Mouse (Mus musculus) liver, adult 2 months (tissue): ENCODE measurements around the gene C130074G19Rik. TPM values are rescaled to one million over a fixed set of nuclear protein-coding genes. Genes with fewer than 3 reads are reported as not detected.
A peak's percentile ranks its signal among the peaks of the same experiment; 100 is the strongest.

ENCODE experiments used
- DNase-seq: peaks from one replicate; pipeline ENCODE4 v3.0.0-alpha.2; 2011; ENCODE audit warnings: low read depth, low spot score; ENCODE audit errors: extremely low read depth
- H3K27ac ChIP-seq: fragments of 200-500 bp; replicated peaks from 2 replicates; pipeline ENCODE4 v1.5.1; 2012; ENCODE audit warnings: low read depth, mild to moderate bottlenecking, control low read depth, inconsistent platforms, low read length; ENCODE audit not compliant: insufficient read depth
- H3K27me3 ChIP-seq: fragments of 200-500 bp; 2 replicates; pipeline ENCODE4 v1.6.1; 2012; ENCODE audit warnings: mild to moderate bottlenecking, moderate library complexity, low read length, inconsistent platforms; ENCODE audit not compliant: control insufficient read depth, insufficient read depth
- H3K36me3 ChIP-seq: fragments of 200-500 bp; 2 replicates; pipeline ENCODE4 v1.6.1; 2012; ENCODE audit warnings: low read length, inconsistent platforms; ENCODE audit not compliant: control insufficient read depth, insufficient read depth
- H3K4me1 ChIP-seq: fragments of 200-500 bp; 2 replicates; pipeline ENCODE4 v1.6.1; 2011; ENCODE audit warnings: low read length; ENCODE audit not compliant: control insufficient read depth, insufficient read depth
- H3K4me3 ChIP-seq: fragments of 200-500 bp; 2 replicates; pipeline ENCODE4 v1.5.1; 2011; ENCODE audit warnings: low read depth, mild to moderate bottlenecking, control low read depth, low read length, moderate library complexity; ENCODE audit not compliant: insufficient read depth
- H3K79me2 ChIP-seq: fragments of 200-500 bp; 2 replicates; pipeline ENCODE4 v1.6.1; 2012; ENCODE audit warnings: inconsistent platforms, mild to moderate bottlenecking, low read length, moderate library complexity; ENCODE audit not compliant: control insufficient read depth, insufficient read depth
- H3K9ac ChIP-seq: fragments of 200-500 bp; 2 replicates; pipeline ENCODE4 v1.6.1; 2012; ENCODE audit warnings: low read depth, mild to moderate bottlenecking, control low read depth, inconsistent platforms, low read length
- CTCF ChIP-seq: fragments of 200-500 bp; IDR thresholded peaks from 2 replicates; pipeline ENCODE4 v1.5.1; 2011; ENCODE audit warnings: low read depth, low read length, control low read depth
- POLR2A ChIP-seq: fragments of 200-500 bp; IDR thresholded peaks from 2 replicates; pipeline ENCODE4 v1.6.1; 2011; ENCODE audit warnings: low read length, control low read depth; ENCODE audit not compliant: insufficient read depth; ENCODE audit errors: extremely low read depth
- WGBS: fragments of 180-500 bp; shearing (Covaris S2); methylation state at CpG from one replicate; pipeline ENCODE4 v1.1.7; 2018; 5-methylcytosine and 5-hydroxymethylcytosine counted together
- polyA plus RNA-seq: library from polyadenylated mRNA; depleted of rRNA; stranded (reverse); fragments of >200 nt; gene quantifications from 2 replicates; pipeline ENCODE4 v1.2.3, GENCODE M21; 2012
- total RNA-seq: library from RNA; depleted of rRNA; stranded (reverse); fragments of >200 nt; gene quantifications from 2 replicates; pipeline ENCODE4 v1.2.3, GENCODE M21; 2014

Gene C130074G19Rik
- total and polyA plus RNA-seq, 2 experiments, result 56.3 to 88.6 TPM

DNA sequence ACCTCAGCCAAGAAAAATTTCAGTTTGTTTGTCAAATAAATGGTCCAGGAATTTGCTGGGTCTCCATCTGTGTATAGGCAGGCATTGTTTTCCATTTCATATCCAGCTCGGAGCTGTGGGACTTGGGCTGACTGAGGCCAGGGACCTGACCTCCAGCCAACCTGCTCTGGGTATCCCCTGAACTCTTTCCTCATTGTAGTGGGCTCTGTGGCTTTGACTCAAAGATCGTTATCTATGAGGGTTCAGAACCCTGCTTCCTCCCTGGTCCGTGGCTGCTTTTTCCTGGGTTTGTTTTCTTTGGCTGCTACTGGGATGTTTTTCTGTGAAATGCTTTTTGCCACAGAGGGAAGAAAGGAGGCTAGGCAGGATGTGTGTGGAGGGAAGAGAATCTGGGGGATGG lies 29.1 kb downstream of the C130074G19Rik start:
- H3K4me3 ChIP-seq, result no peak overlapping the region
- H3K79me2 ChIP-seq, result no peaks in the 10 kb centered on the region; the same call in 1 of the 2 replicates
- no peak for TF ChIP-seq POLR2A
- TF ChIP-seq CTCF, result no peak
- DNase-seq, result no peak
- peaks cover 18% of the 10 kb centered on the region for H3K4me1 ChIP-seq
- H3K27ac ChIP-seq, result peak overlapping the region; percentile 51
- no peaks in the 10 kb centered on the region for H3K36me3 ChIP-seq
- no peaks in the 10 kb centered on the region for H3K27me3 ChIP-seq
- WGBS, result 17% methylated on average over 3 of the region's 3 CpGs
- no peak overlapping the region for H3K9ac ChIP-seq

DNA sequence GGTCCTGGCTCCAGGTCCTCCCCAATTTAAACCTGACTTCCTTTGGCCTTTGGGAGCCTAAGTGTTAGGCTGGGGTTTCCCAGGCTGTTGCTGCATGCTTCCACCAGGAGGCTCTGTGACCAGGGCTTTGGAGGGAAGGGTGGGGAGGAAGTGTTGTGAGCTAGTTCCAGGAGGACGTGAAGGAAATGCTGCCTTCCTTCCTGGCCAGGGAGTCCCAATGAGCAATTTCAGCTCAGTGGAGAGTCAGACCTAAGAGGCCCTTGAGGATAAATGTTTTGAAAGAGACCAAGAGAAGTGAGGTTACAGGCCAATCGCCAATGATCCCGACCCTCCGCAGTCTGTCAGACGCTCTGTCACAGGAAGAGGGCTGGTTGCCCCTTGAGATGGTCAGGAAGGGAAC lies 29.7 kb downstream of the C130074G19Rik start:
- WGBS, result 23% methylated on average over 5 of the region's 5 CpGs
- no peaks in the 10 kb centered on the region for H3K27me3 ChIP-seq
- no peaks in the 10 kb centered on the region; the same call in 1 of the 2 replicates for H3K79me2 ChIP-seq
- peaks cover 15% of the 10 kb centered on the region for H3K4me1 ChIP-seq
- H3K9ac ChIP-seq, result peak overlapping the region; percentile 9
- TF ChIP-seq POLR2A, result no peak
- TF ChIP-seq CTCF, result peak; percentile 96
- H3K36me3 ChIP-seq, result no peaks in the 10 kb centered on the region
- peak; percentile 70 for DNase-seq
- peak overlapping the region; percentile 51 for H3K27ac ChIP-seq
- H3K4me3 ChIP-seq, result no peak overlapping the region

DNA sequence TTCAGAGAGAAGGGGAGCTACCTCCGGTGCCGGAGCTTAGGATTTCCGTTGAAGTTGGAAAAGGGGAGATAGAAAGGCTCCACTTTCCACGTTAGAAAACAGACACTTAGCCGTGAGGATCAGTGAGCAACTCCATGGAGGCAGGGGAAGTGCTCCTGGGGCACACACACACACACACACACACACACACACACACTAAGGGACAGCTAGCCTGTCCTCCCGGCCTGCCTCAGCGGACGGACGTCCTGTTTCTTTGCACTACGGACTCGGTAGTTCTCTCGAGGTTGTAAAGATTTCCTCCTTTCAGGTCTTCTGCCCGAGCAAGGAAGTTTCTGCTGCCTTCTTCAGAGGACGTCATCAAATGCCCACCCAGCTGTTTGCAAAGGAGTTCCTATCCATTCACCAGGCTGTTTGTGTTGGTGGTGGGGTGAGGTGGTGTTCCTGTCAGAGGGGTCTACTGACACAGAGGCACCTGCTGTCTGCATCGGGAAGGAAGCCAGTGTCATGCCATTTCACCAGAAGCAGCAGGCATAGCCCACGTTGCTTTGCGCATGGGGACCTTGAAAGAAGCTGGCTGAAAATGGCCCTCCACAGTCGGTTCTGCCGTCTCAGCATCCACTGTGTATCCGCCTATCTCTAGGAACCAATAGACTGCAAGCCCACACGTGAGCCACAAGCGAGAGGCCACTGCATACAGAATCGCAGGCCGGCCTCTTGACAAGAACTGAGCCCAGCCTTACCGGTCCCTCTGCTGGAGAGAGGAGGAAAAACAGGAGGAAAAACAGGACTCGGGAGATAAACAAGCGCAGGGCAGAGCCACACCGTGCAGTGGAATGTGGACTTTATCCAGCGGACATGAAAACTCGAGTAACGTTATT lies 31.0 kb downstream of the C130074G19Rik start:
- peak overlapping the region; percentile 42 for H3K4me3 ChIP-seq
- 1% methylated on average over 31 of the region's 31 CpGs for WGBS
- H3K27me3 ChIP-seq, result no peaks in the 10 kb centered on the region
- DNase-seq, result peak; percentile 98
- TF ChIP-seq POLR2A (peak; percentile 57; the same call in 1 of the 2 replicates), CTCF (peak; percentile 82)
- H3K27ac ChIP-seq, result peak overlapping the region; percentile 89
- peak overlapping the region; percentile 62 for H3K9ac ChIP-seq
- H3K79me2 ChIP-seq, result no peaks in the 10 kb centered on the region; the same call in 1 of the 2 replicates
- no peaks in the 10 kb centered on the region for H3K36me3 ChIP-seq
- peaks cover 14% of the 10 kb centered on the region for H3K4me1 ChIP-seq

DNA sequence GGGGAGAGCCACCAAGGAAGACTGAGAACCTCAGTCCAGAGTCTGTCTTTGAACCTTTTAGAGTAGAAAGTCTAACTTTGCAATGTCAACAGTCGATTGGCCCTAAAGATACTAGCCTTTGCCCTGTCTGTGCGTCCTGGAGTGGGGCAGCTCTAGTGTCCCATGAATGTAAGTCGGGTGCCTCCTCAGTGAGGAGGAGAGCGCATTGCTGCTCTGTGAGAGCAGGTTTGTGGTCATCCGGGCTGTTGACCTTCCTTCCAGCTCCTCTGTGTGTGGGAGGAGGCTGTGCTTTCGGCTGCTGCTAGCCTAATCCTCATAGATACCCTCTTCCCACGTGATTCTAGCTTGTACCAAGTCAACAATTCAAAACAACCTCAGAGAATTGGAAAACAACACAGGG lies 31.9 kb downstream of the C130074G19Rik start:
- TF ChIP-seq POLR2A (peak; percentile 50; the same call in 1 of the 2 replicates), CTCF (no peak)
- 8% methylated on average over 7 of the region's 7 CpGs for WGBS
- Histone ChIP-seq H3K36me3 (no peaks in the 10 kb centered on the region), H3K79me2 (no peaks in the 10 kb centered on the region; the same call in 1 of the 2 replicates), H3K27me3 (no peaks in the 10 kb centered on the region), H3K4me3 (no peak overlapping the region), H3K27ac (peak overlapping the region; percentile 89), H3K9ac (peak overlapping the region; percentile 10; the same call in 1 of the 2 replicates), H3K4me1 (peaks cover 14% of the 10 kb centered on the region)
- peak; percentile 95 for DNase-seq

DNA sequence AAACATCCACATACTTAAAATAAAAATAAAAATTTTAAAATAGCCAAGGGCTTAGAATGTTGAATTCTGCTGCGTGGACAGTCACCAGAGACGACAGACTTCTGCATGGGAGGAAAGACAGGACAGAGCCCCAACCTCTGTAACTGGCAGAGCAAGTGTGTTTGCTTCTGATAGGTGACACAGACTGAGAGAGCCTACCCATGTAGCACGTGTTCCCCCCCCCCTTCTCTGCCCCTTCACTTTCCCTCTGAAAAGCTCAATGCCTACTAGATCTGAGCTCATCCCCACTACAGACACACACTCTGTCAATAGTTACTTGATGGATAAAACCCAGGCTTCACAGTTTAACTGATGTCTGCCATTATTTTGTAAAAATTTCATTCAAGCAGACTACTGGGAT lies 36.0 kb downstream of the C130074G19Rik start:
- H3K27ac ChIP-seq, result peak overlapping the region; percentile 22; the same call in 1 of the 2 replicates
- H3K4me3 ChIP-seq, result no peak overlapping the region
- no peaks in the 10 kb centered on the region for H3K36me3 ChIP-seq
- H3K9ac ChIP-seq, result no peak overlapping the region
- no peak for DNase-seq
- 25% methylated on average over 3 of the region's 3 CpGs for WGBS
- H3K27me3 ChIP-seq, result no peaks in the 10 kb centered on the region
- H3K79me2 ChIP-seq, result peaks cover 29% of the 10 kb centered on the region
- TF ChIP-seq POLR2A (no peak), CTCF (no peak)
- H3K4me1 ChIP-seq, result peaks cover 15% of the 10 kb centered on the region
